Mouse (Mus musculus) adipocyte (in vitro differentiated cells): ENCODE results near the gene Scgb1c1.

ENCODE experiments used
- DNase-seq: peaks from one replicate; pipeline ENCODE4 v3.0.0-alpha.2; 2016; ENCODE audit warnings: low spot score

Gene Scgb1c1

GRCm38 (mm10) chr7:140844905-140845665 lies at the start of gene Scgb1c1:
Scgb1c1 (plus strand) TSS chr7:140845547.
- DNase-seq = peak; percentile 89

- DNase-seq = no peak
These were observed 47.7 kb upstream of the Scgb1c1 start for GRCm38 (mm10) chr7:140797619-140798018.

DNA sequence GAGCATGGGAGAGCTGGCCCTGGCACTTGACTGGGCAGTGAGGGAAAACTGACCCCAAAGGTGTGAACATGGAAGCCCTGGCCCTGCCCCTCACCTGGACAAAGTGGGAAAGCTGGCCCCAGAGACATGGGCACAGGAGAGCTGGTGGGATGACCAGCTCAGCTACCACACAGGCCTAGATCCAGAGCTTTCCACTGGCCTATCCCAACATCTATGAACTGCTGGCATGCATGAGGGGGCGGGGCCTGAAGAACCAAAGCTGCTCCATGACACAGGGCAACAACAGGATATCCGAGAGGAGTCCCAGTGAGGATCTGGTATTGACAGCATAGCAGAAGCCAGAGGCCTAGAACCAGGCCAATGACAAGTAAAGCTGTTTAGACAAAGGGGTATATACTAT lies 47.1 kb upstream of the Scgb1c1 start:
- no peak for DNase-seq

DNA sequence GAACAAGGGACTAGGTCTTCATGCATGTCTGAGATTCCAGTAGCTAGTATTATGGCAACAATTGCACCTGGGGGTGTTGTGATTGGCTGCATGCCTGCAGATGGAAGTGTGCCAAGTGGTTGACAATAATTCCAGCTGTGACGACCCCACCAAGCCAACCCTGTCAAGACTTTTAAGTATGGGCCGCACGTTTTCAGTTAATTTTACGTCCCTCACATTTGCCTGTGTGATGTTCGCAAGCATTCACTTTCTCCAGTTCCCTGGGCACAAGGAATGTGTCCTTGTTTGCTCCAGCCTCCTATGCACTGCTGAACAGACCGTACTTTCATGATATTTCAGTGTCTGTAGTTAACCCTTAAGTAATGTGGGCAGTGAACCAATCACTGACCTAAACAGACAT lies 42.7 kb upstream of the Scgb1c1 start:
- DNase-seq = no peak

GRCm38 (mm10) chr7:140805704-140806103 lies 39.6 kb upstream of the Scgb1c1 start:
- peak; percentile 71 for DNase-seq

DNA sequence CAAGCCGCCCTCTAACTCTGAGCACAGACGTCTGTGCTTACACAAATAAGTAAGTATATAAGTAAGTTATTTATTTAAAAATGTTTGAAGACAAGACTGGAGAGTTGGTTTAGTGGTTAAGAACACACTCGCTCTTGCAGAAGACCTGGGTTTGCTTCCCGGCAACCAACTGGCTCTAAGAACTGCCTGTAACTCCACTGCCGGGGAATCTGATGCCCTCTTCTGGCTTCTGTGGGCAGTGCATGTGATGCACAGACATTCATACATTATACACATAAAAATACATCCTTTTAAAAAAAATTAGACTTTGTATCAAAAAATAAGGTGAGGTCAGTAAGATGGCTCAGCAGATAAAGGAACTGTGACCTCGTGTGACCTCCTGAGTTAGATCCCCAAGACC lies 34.9 kb upstream of the Scgb1c1 start:
- DNase-seq = no peak

DNA sequence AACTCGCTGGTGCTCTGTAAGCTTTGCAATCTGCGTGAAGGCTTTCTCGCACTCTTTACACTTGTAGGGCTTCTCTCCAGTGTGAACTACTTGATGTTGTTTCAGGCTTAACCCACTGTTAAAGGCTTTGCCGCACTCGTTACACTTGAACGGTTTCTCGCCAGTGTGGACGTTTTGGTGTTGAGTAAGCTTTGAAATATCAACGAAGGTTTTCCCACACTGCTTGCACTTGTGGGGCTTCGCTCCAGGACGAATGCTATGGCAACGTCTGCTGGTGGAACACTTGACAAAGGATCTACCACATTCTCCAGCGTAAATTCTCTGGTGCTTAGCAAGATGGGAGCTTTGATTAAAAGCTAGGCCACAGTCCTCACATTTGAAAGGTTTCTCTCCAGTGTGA lies 33.6 kb upstream of the Scgb1c1 start:
- no peak for DNase-seq

DNA sequence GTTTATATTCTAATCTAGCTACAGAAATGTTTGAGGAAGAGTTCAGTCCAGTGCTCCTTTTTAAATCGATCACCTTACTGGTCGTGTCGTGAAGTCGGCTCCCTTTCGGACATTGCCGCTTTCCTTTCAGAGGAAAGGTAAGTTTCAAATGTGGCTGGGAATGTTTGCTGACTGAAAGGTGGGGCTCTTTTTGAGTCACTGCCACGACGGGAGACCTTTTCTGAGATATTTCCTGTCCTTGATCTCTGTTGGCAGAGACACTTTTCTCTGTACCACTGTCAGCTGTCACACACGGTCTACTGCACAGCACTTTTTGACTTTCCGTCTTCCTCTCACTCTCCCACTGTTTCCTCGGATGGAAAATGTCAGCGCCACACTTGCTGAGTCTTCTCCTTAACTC lies 32.5 kb upstream of the Scgb1c1 start:
- no peak for DNase-seq

- DNase-seq = no peak
These were observed 25.2 kb upstream of the Scgb1c1 start for GRCm38 (mm10) chr7:140820173-140820572.

- DNase-seq = no peak
These were observed 24.1 kb upstream of the Scgb1c1 start for GRCm38 (mm10) chr7:140821305-140821652.

GRCm38 (mm10) chr7:140821653-140822329 lies 23.6 kb upstream of the Scgb1c1 start, which contains the start of gene Zfp941:
Zfp941 (minus strand) TSS chr7:140822178.
- no peak for DNase-seq

DNA sequence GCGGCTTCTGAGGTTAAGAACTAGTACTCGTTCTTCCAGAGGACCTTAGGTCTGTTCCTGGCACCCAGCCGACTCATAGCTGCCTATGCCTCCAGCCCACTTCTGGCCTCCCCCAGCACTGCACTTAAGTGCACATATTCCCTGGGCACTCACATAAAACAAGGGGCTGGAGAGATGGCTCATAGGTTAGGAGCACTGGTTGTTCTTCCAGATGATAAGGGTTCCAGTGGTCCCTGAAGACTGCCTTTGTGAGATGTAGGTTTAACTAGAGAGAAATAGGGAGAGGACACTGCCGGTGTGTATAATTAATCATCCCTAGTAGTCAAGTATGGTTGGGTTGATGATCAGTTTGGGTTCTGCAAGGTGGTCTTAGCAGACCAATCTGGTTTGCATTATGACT lies 22.6 kb upstream of the Scgb1c1 start:
- DNase-seq = no peak

- DNase-seq = peak; percentile 39
These were observed 17.0 kb upstream of the Scgb1c1 start for GRCm38 (mm10) chr7:140828171-140828881.

DNA sequence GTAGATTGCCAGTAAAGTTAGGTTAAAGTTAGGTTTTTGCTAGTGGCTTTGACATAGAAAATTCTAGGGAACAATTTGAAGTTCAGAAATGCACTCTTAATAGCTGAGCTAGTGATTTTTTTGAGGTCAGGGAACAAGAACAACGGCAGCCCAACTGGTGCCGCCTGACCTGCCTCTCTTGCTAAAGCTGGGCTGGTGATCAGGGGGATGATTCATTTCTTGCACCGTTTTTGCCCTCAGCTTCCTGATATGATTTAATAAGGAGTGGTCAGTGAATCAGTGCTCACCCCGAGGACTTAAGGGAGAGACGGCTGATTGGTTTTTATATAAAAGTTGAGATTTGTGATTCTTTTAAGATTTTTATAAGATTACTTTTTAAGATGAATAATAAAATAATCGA lies 13.9 kb upstream of the Scgb1c1 start:
- DNase-seq = no peak

GRCm38 (mm10) chr7:140833341-140833740 lies 12.0 kb upstream of the Scgb1c1 start:
- DNase-seq = no peak

DNA sequence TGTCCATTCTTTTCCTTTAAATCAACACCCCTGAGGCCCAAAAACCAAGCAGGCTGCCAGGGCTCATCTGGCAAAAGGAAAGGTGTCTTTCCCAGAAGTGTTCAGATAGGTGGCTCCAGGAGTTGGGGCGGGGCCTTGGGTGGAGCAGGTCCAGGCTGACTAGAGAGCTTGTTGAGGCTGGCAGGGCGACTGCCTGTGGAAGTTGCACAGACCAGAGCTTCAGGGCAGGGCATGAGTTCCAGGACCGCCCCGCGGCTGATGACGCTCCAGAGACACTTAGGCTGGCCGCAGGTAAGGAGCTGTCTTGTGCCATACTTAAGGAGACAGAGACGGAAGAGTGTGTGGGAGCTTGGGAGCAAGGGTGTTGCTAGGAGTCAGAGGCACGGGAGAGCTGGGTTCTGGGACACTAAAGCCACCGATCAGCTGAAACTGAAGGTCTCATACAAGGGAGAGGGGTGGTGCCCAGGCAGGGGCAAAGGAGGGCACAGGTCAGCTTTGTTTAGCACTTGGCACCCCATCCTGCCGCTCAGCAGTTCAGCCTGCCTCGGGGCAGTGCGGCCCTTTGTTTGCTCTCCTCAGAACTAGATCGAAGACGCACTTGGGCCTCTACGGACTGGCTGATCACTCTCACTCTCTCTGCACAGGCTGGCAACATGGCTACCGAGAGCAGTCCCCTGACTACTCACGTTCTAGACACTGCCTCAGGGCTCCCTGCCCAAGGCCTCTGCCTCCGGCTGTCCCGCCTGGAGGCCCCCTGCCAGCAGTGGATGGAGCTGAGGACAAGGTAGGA lies 10.2 kb upstream of the Scgb1c1 start, which contains the start of gene Urah:
TSS of gene Urah (plus strand) at position 51 of the 790 bp plus-strand sequence.
- DNase-seq = no peak

- no peak for DNase-seq
These were observed 9.6 kb upstream of the Scgb1c1 start for GRCm38 (mm10) chr7:140835758-140836087.

DNA sequence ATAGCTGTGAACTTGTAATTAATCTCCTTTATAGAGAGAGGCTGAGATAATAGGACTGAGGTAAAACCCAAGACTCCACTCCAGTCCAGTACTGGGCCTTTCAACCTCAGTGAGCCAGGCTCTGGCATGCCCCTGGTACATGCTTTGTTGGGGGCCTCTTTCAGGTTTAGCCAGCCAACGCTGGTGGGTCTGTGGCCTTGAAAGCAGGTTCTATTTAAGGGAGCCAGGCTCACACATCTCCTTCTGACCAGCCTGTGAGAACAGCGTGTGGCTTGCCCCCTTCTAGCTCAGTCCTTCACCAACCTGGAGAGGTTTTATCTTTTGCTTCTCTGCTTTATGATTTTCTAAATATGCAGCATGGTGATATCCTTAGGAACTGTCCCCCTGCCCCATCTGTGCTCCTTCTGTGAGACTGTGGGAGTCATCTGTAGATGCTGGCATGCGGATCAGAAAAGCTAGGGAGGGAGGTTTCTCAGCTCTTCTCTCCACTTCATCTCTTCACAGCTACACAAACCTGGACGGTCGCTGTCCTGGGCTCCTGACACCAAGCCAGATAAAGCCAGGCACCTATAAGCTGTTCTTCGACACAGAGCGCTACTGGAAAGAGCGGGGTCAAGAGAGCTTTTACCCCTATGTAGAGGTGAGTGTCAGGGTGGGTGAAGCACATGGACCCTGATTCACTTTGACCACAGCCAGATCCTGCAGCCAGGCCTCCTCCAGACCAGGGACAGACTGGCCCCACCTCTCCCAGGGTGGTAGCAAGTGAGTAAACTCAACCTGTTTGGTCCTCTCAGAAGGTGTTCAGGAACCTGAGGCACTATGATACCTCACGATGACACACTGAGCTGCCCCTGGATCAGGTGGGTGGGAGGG lies 8.9 kb upstream of the Scgb1c1 start:
- no peak for DNase-seq

DNA sequence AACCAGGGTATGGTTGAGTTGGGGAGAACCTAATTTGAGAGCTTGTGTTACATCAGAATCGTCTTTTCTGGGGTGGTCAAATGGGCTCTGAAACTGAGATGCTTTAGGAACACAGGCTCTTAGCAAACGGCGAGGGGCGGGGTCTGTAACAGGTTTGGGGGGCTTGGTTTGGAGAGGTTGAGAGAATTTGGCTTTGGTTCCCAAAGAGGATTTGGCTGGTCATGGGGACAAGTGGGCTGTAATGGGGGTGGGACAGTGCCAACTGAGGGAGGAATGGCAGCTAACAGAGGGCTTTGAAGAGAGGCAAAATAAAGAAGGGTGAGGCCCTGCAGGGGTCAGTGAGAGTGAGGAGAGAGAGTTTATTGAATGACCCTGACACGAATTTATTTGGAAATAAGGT lies 5.8 kb upstream of the Scgb1c1 start:
- DNase-seq = no peak

- no peak for DNase-seq
These were observed 4.3 kb upstream of the Scgb1c1 start for GRCm38 (mm10) chr7:140840750-140841735.
